Mouse (Mus musculus): ENCODE measurements around the gene Tmem191c. TPM values are rescaled to one million over a fixed set of nuclear protein-coding genes. Genes with fewer than 3 reads are reported as not detected.

Tmem191c gene
- polyA plus RNA-seq, 1 experiment from 2014 or later, result 12.6 TPM

GRCm38 (mm10) chr16:17303521-17304245 is 27.8 kb downstream of the Tmem191c start:
- H3K4me1 ChIP-seq, result no peaks in the 10 kb centered on the region
- ATAC-seq (ENCODE audit: low FRiP score, low read depth), result no peak
- no peak overlapping the region for H3K4me2 ChIP-seq (replicated peaks)
- H3K27me3 ChIP-seq, result no peaks in the 10 kb centered on the region
- H3K36me3 ChIP-seq, result peaks cover 89% of the 10 kb centered on the region
- WGBS, result 86% methylated on average over 5 of the region's 5 CpGs
- H3K4me3 ChIP-seq, result no peak overlapping the region
- H3K9me3 ChIP-seq, result no peaks in the 10 kb centered on the region
- H3K27ac ChIP-seq, result no peak overlapping the region
- no peak overlapping the region for H3K9ac ChIP-seq

GRCm38 (mm10) chr16:17307461-17307860 is 31.6 kb downstream of the Tmem191c start:
- H3K9me3 ChIP-seq, result no peaks in the 10 kb centered on the region
- H3K27ac ChIP-seq, result no peak overlapping the region
- no peaks in the 10 kb centered on the region for H3K27me3 ChIP-seq
- no peak overlapping the region for H3K4me3 ChIP-seq
- no peaks in the 10 kb centered on the region for H3K4me1 ChIP-seq
- H3K36me3 ChIP-seq, result peaks cover 83% of the 10 kb centered on the region
- H3K4me2 ChIP-seq (replicated peaks), result no peak overlapping the region
- no peak overlapping the region for H3K9ac ChIP-seq
- WGBS, result 96% methylated on average over 5 of the region's 5 CpGs
- ATAC-seq (ENCODE audit: low FRiP score, low read depth), result no peak

GRCm38 (mm10) chr16:17309036-17309435 is 33.2 kb downstream of the Tmem191c start:
- Histone ChIP-seq H3K4me1 (no peaks in the 10 kb centered on the region), H3K9ac (no peak overlapping the region), H3K9me3 (no peaks in the 10 kb centered on the region), H3K36me3 (peaks cover 81% of the 10 kb centered on the region), H3K4me3 (no peak overlapping the region), H3K4me2 (replicated peaks) (no peak overlapping the region), H3K27ac (no peak overlapping the region), H3K27me3 (no peaks in the 10 kb centered on the region)
- WGBS, result 92% methylated on average over 10 of the region's 10 CpGs
- no peak for ATAC-seq (ENCODE audit: low FRiP score, low read depth)

GRCm38 (mm10) chr16:17312531-17312930 is 36.7 kb downstream of the Tmem191c start:
- Histone ChIP-seq H3K36me3 (peaks cover 88% of the 10 kb centered on the region), H3K4me3 (no peak overlapping the region), H3K27me3 (no peaks in the 10 kb centered on the region), H3K9me3 (no peaks in the 10 kb centered on the region), H3K9ac (no peak overlapping the region), H3K4me1 (no peaks in the 10 kb centered on the region), H3K4me2 (replicated peaks) (no peak overlapping the region), H3K27ac (no peak overlapping the region)
- ATAC-seq (ENCODE audit: low FRiP score, low read depth), result no peak
- 92% methylated on average over 5 of the region's 5 CpGs for WGBS

GRCm38 (mm10) chr16:17316554-17316953 is 40.7 kb downstream of the Tmem191c start:
- H3K9me3 ChIP-seq, result no peaks in the 10 kb centered on the region
- no peak for ATAC-seq (ENCODE audit: low FRiP score, low read depth)
- H3K27ac ChIP-seq, result no peak overlapping the region
- no peaks in the 10 kb centered on the region for H3K4me1 ChIP-seq
- no peaks in the 10 kb centered on the region for H3K27me3 ChIP-seq
- H3K4me3 ChIP-seq, result no peak overlapping the region
- H3K9ac ChIP-seq, result no peak overlapping the region
- peaks cover 79% of the 10 kb centered on the region for H3K36me3 ChIP-seq
- no peak overlapping the region for H3K4me2 ChIP-seq (replicated peaks)
- 94% methylated on average over 7 of the region's 7 CpGs for WGBS

- ATAC-seq (ENCODE audit: low FRiP score, low read depth), result no peak
- Histone ChIP-seq H3K9ac (no peak overlapping the region), H3K4me2 (replicated peaks) (no peak overlapping the region), H3K4me1 (no peaks in the 10 kb centered on the region), H3K27me3 (no peaks in the 10 kb centered on the region), H3K4me3 (no peak overlapping the region), H3K9me3 (no peaks in the 10 kb centered on the region), H3K36me3 (peaks cover 80% of the 10 kb centered on the region), H3K27ac (no peak overlapping the region)
- WGBS, result 76% methylated on average over 5 of the region's 5 CpGs
Observed at GRCm38 (mm10) chr16:17321481-17321880, 45.6 kb downstream of the Tmem191c start.

GRCm38 (mm10) chr16:17324745-17325144 is 48.9 kb downstream of the Tmem191c start:
- H3K36me3 ChIP-seq, result peaks cover 59% of the 10 kb centered on the region
- WGBS, result 93% methylated on average over 5 of the region's 5 CpGs
- H3K9ac ChIP-seq, result no peak overlapping the region

GRCm38 (mm10) chr16:17326064-17326463 is 50.2 kb downstream of the Tmem191c start:
- 67% methylated on average over 2 of the region's 2 CpGs for WGBS
- no peak for ATAC-seq (ENCODE audit: low FRiP score, low read depth)
- no peak overlapping the region for H3K9ac ChIP-seq
- H3K27me3 ChIP-seq, result no peaks in the 10 kb centered on the region
- H3K4me2 ChIP-seq (replicated peaks), result no peak overlapping the region
- H3K36me3 ChIP-seq, result peaks cover 60% of the 10 kb centered on the region
- no peaks in the 10 kb centered on the region for H3K4me1 ChIP-seq
- no peaks in the 10 kb centered on the region for H3K9me3 ChIP-seq
- H3K27ac ChIP-seq, result no peak overlapping the region
- no peak overlapping the region for H3K4me3 ChIP-seq

More at GRCm38 (mm10) chr16:17324745-17325144, 48.9 kb downstream of the Tmem191c start:
- Histone ChIP-seq H3K27me3 (no peaks in the 10 kb centered on the region), H3K9me3 (no peaks in the 10 kb centered on the region), H3K4me3 (no peak overlapping the region), H3K27ac (no peak overlapping the region), H3K4me1 (no peaks in the 10 kb centered on the region), H3K4me2 (replicated peaks) (no peak overlapping the region)
- no peak for ATAC-seq (ENCODE audit: low FRiP score, low read depth)

GRCm38 (mm10) chr16:17329848-17330570 is 54.1 kb downstream of the Tmem191c start:
- Histone ChIP-seq H3K4me3 (no peak overlapping the region), H3K4me2 (replicated peaks) (no peak overlapping the region), H3K27ac (no peak overlapping the region), H3K9me3 (no peaks in the 10 kb centered on the region), H3K9ac (no peak overlapping the region), H3K36me3 (peaks cover 26% of the 10 kb centered on the region), H3K4me1 (no peaks in the 10 kb centered on the region), H3K27me3 (no peaks in the 10 kb centered on the region)
- no peak for ATAC-seq (ENCODE audit: low FRiP score, low read depth)
- 91% methylated on average over 1 of the region's 1 CpGs for WGBS

- 74% methylated on average over 2 of the region's 2 CpGs for WGBS
- Histone ChIP-seq H3K27ac (no peak within 1 kb of the TSS), H3K9me3 (no peaks in the 10 kb centered on the region), H3K36me3 (peaks cover 20% of the 10 kb centered on the region), H3K27me3 (no peaks in the 10 kb centered on the region), H3K9ac (no peak within 1 kb of the TSS), H3K4me2 (replicated peaks) (no peak within 1 kb of the TSS), H3K4me3 (no peak within 1 kb of the TSS), H3K4me1 (no peaks in the 10 kb centered on the region)
- ATAC-seq (ENCODE audit: low FRiP score, low read depth), result no peak
Observed at GRCm38 (mm10) chr16:17331116-17331515, 55.2 kb downstream of the Tmem191c start, which contains the start of gene Serpind1. TSS of gene Serpind1 (plus strand) at chr16:17331371.

GRCm38 (mm10) chr16:17331855-17332254 is 56.0 kb downstream of the Tmem191c start:
- no peak for ATAC-seq (ENCODE audit: low FRiP score, low read depth)
- Histone ChIP-seq H3K4me2 (replicated peaks) (no peak overlapping the region), H3K4me1 (no peaks in the 10 kb centered on the region), H3K36me3 (peaks cover 25% of the 10 kb centered on the region), H3K9ac (no peak overlapping the region), H3K4me3 (no peak overlapping the region), H3K9me3 (no peaks in the 10 kb centered on the region), H3K27me3 (no peaks in the 10 kb centered on the region), H3K27ac (no peak overlapping the region)
- WGBS, result 84% methylated on average over 5 of the region's 5 CpGs
